Mouse (Mus musculus) cortical plate, adult 2 months (tissue): Measurements from ENCODE around the gene Daam2. TPM values are rescaled to one million over a fixed set of nuclear protein-coding genes. Genes with fewer than 3 reads are reported as not detected.

Experiments used
- H3K27ac ChIP-seq: fragments of 200-500 bp; 2 replicates; pipeline ENCODE4 v1.5.1; 2012; ENCODE audit warnings: low read length, control low read depth, inconsistent platforms; ENCODE audit not compliant: insufficient read depth
- H3K4me1 ChIP-seq: fragments of 200-500 bp; 2 replicates; pipeline ENCODE4 v1.6.1; 2011; ENCODE audit warnings: low read length; ENCODE audit not compliant: control insufficient read depth, insufficient read depth
- H3K4me3 ChIP-seq: fragments of 200-500 bp; 2 replicates; pipeline ENCODE4 v1.5.1; 2011; ENCODE audit warnings: mild to moderate bottlenecking, low read length, control low read depth; ENCODE audit not compliant: insufficient read depth
- CTCF ChIP-seq: fragments of 200-500 bp; IDR thresholded peaks from 2 replicates; pipeline ENCODE4 v1.5.1; 2011; ENCODE audit warnings: mild to moderate bottlenecking, control low read depth, low read length; ENCODE audit not compliant: insufficient read depth; ENCODE audit errors: extremely low read depth
- POLR2A ChIP-seq: fragments of 200-500 bp; IDR thresholded peaks from 2 replicates; pipeline ENCODE4 v1.6.1; 2011; ENCODE audit warnings: mild to moderate bottlenecking, low read length, control low read depth; ENCODE audit not compliant: insufficient read depth; ENCODE audit errors: extremely low read depth
- polyA plus RNA-seq: library from polyadenylated mRNA; depleted of rRNA; stranded (reverse); fragments of >200 nt; gene quantifications from 2 replicates; pipeline ENCODE4 v1.2.3, GENCODE M21; 2012

Daam2 gene
- polyA plus RNA-seq, 1 experiment: 38.3 TPM

GRCm38 (mm10) chr17:49562701-49563415 is 1.3 kb downstream of the Daam2 start:
- Histone ChIP-seq H3K4me3 (peak overlapping the region; percentile 45), H3K4me1 (no peaks in the 10 kb centered on the region), H3K27ac (peak overlapping the region; percentile 26)
- TF ChIP-seq CTCF: no peak

- H3K4me1 ChIP-seq: no peaks in the 10 kb centered on the region
- no peak overlapping the region for H3K27ac ChIP-seq
- 0 out of 2 replicates have a peak, but pooled peaks have one; percentile 8 for TF ChIP-seq POLR2A
- TF ChIP-seq CTCF: no peak
- peak overlapping the region; percentile 45 for H3K4me3 ChIP-seq
Observed at GRCm38 (mm10) chr17:49561985-49562384, 2.2 kb downstream of the Daam2 start.

GRCm38 (mm10) chr17:49559786-49560289 is 4.3 kb downstream of the Daam2 start:
- Histone ChIP-seq H3K4me1 (no peaks in the 10 kb centered on the region), H3K27ac (no peak overlapping the region), H3K4me3 (no peak overlapping the region)
- TF ChIP-seq POLR2A (no peak), CTCF (no peak)

GRCm38 (mm10) chr17:49556169-49556568 is 8.0 kb downstream of the Daam2 start:
- Histone ChIP-seq H3K27ac (no peak overlapping the region), H3K4me3 (no peak overlapping the region), H3K4me1 (no peaks in the 10 kb centered on the region)
- TF ChIP-seq CTCF (no peak), POLR2A (no peak)

- no peaks in the 10 kb centered on the region for H3K4me1 ChIP-seq
- TF ChIP-seq CTCF (no peak), POLR2A (no peak)
Observed at GRCm38 (mm10) chr17:49551991-49552390, 12.2 kb downstream of the Daam2 start.

GRCm38 (mm10) chr17:49551465-49551864 is 12.7 kb downstream of the Daam2 start:
- Histone ChIP-seq H3K4me1 (no peaks in the 10 kb centered on the region), H3K4me3 (no peak overlapping the region), H3K27ac (no peak overlapping the region)
- TF ChIP-seq POLR2A (no peak), CTCF (no peak)

More at GRCm38 (mm10) chr17:49551991-49552390, 12.2 kb downstream of the Daam2 start:
- Histone ChIP-seq H3K27ac (no peak overlapping the region), H3K4me3 (no peak overlapping the region)

GRCm38 (mm10) chr17:49545997-49546396 is 18.1 kb downstream of the Daam2 start:
- Histone ChIP-seq H3K4me3 (no peak overlapping the region), H3K4me1 (no peaks in the 10 kb centered on the region), H3K27ac (peak overlapping the region; percentile 24; the same call in 1 of the 2 replicates)
- no peak for TF ChIP-seq CTCF
- TF ChIP-seq POLR2A: no peak

- Histone ChIP-seq H3K4me1 (no peaks in the 10 kb centered on the region), H3K27ac (no peak overlapping the region)
Observed at GRCm38 (mm10) chr17:49545424-49545823, 18.7 kb downstream of the Daam2 start.

GRCm38 (mm10) chr17:49544561-49544960 is 19.6 kb downstream of the Daam2 start:
- Histone ChIP-seq H3K27ac (no peak overlapping the region), H3K4me3 (no peak overlapping the region), H3K4me1 (no peaks in the 10 kb centered on the region)
- TF ChIP-seq POLR2A (no peak), CTCF (no peak)

More at GRCm38 (mm10) chr17:49545424-49545823, 18.7 kb downstream of the Daam2 start:
- no peak for TF ChIP-seq POLR2A
- TF ChIP-seq CTCF: no peak
- H3K4me3 ChIP-seq: no peak overlapping the region

GRCm38 (mm10) chr17:49540706-49541105 is 23.4 kb downstream of the Daam2 start:
- TF ChIP-seq POLR2A (no peak), CTCF (no peak)
- Histone ChIP-seq H3K27ac (no peak overlapping the region), H3K4me3 (no peak overlapping the region)

More at GRCm38 (mm10) chr17:49540706-49541105, 23.4 kb downstream of the Daam2 start:
- H3K4me1 ChIP-seq: no peaks in the 10 kb centered on the region
